Mouse (Mus musculus) liver, adult 2 months (tissue): ENCODE results near the gene Runx2. TPM values are rescaled to one million over a fixed set of nuclear protein-coding genes. Genes with fewer than 3 reads are reported as not detected.

ENCODE experiments used
- DNase-seq: peaks from one replicate; pipeline ENCODE4 v3.0.0-alpha.2; 2011; ENCODE audit warnings: low read depth, low spot score; ENCODE audit errors: extremely low read depth
- H3K27ac ChIP-seq: fragments of 200-500 bp; replicated peaks from 2 replicates; pipeline ENCODE4 v1.5.1; 2012; ENCODE audit warnings: low read depth, mild to moderate bottlenecking, control low read depth, inconsistent platforms, low read length; ENCODE audit not compliant: insufficient read depth
- H3K27me3 ChIP-seq: fragments of 200-500 bp; 2 replicates; pipeline ENCODE4 v1.6.1; 2012; ENCODE audit warnings: mild to moderate bottlenecking, moderate library complexity, low read length, inconsistent platforms; ENCODE audit not compliant: control insufficient read depth, insufficient read depth
- H3K36me3 ChIP-seq: fragments of 200-500 bp; 2 replicates; pipeline ENCODE4 v1.6.1; 2012; ENCODE audit warnings: low read length, inconsistent platforms; ENCODE audit not compliant: control insufficient read depth, insufficient read depth
- H3K4me1 ChIP-seq: fragments of 200-500 bp; 2 replicates; pipeline ENCODE4 v1.6.1; 2011; ENCODE audit warnings: low read length; ENCODE audit not compliant: control insufficient read depth, insufficient read depth
- H3K4me3 ChIP-seq: fragments of 200-500 bp; 2 replicates; pipeline ENCODE4 v1.5.1; 2011; ENCODE audit warnings: low read depth, mild to moderate bottlenecking, control low read depth, low read length, moderate library complexity; ENCODE audit not compliant: insufficient read depth
- H3K79me2 ChIP-seq: fragments of 200-500 bp; 2 replicates; pipeline ENCODE4 v1.6.1; 2012; ENCODE audit warnings: inconsistent platforms, mild to moderate bottlenecking, low read length, moderate library complexity; ENCODE audit not compliant: control insufficient read depth, insufficient read depth
- H3K9ac ChIP-seq: fragments of 200-500 bp; 2 replicates; pipeline ENCODE4 v1.6.1; 2012; ENCODE audit warnings: low read depth, mild to moderate bottlenecking, control low read depth, inconsistent platforms, low read length
- CTCF ChIP-seq: fragments of 200-500 bp; IDR thresholded peaks from 2 replicates; pipeline ENCODE4 v1.5.1; 2011; ENCODE audit warnings: low read depth, low read length, control low read depth
- POLR2A ChIP-seq: fragments of 200-500 bp; IDR thresholded peaks from 2 replicates; pipeline ENCODE4 v1.6.1; 2011; ENCODE audit warnings: low read length, control low read depth; ENCODE audit not compliant: insufficient read depth; ENCODE audit errors: extremely low read depth
- WGBS: fragments of 180-500 bp; shearing (Covaris S2); methylation state at CpG from one replicate; pipeline ENCODE4 v1.1.7; 2018; 5-methylcytosine and 5-hydroxymethylcytosine counted together
- polyA plus RNA-seq: library from polyadenylated mRNA; depleted of rRNA; stranded (reverse); fragments of >200 nt; gene quantifications from 2 replicates; pipeline ENCODE4 v1.2.3, GENCODE M21; 2012
- total RNA-seq: library from RNA; depleted of rRNA; stranded (reverse); fragments of >200 nt; gene quantifications from 2 replicates; pipeline ENCODE4 v1.2.3, GENCODE M21; 2014

Runx2 gene
- total and polyA plus RNA-seq, 2 experiments = 0.09 to 0.21 TPM

GRCm38 (mm10) chr17:44586196-44586595, 228.4 kb downstream of the Runx2 start:
- DNase-seq = no peak
- WGBS = 79% methylated on average over 3 of the region's 3 CpGs
- Histone ChIP-seq H3K27me3 (no peaks in the 10 kb centered on the region), H3K4me1 (no peaks in the 10 kb centered on the region), H3K36me3 (no peaks in the 10 kb centered on the region), H3K27ac (no peak overlapping the region), H3K79me2 (no peaks in the 10 kb centered on the region), H3K9ac (no peak overlapping the region), H3K4me3 (no peak overlapping the region)
- TF ChIP-seq CTCF = no peak
- TF ChIP-seq POLR2A = no peak

GRCm38 (mm10) chr17:44584781-44585180, 229.8 kb downstream of the Runx2 start:
- peak; percentile 2 for DNase-seq
- H3K4me3 ChIP-seq = no peak overlapping the region
- TF ChIP-seq CTCF (no peak), POLR2A (no peak)
- H3K4me1 ChIP-seq = no peaks in the 10 kb centered on the region
- H3K27me3 ChIP-seq = no peaks in the 10 kb centered on the region
- H3K79me2 ChIP-seq = no peaks in the 10 kb centered on the region
- H3K36me3 ChIP-seq = no peaks in the 10 kb centered on the region
- H3K9ac ChIP-seq = no peak overlapping the region
- no peak overlapping the region for H3K27ac ChIP-seq
- 60% methylated on average over 6 of the region's 6 CpGs for WGBS

GRCm38 (mm10) chr17:44577791-44578190, 236.8 kb downstream of the Runx2 start:
- Histone ChIP-seq H3K27ac (no peak overlapping the region), H3K4me3 (no peak overlapping the region), H3K4me1 (no peaks in the 10 kb centered on the region), H3K79me2 (no peaks in the 10 kb centered on the region), H3K36me3 (no peaks in the 10 kb centered on the region), H3K27me3 (no peaks in the 10 kb centered on the region), H3K9ac (no peak overlapping the region)
- DNase-seq = peak; percentile 2
- 50% methylated on average over 5 of the region's 5 CpGs for WGBS
- TF ChIP-seq POLR2A = no peak
- no peak for TF ChIP-seq CTCF

- TF ChIP-seq POLR2A (no peak), CTCF (no peak)
- Histone ChIP-seq H3K4me1 (no peaks in the 10 kb centered on the region), H3K27ac (no peak overlapping the region), H3K9ac (no peak overlapping the region), H3K4me3 (no peak overlapping the region), H3K36me3 (no peaks in the 10 kb centered on the region), H3K79me2 (no peaks in the 10 kb centered on the region), H3K27me3 (0 out of 2 replicates have a peak, but pooled peaks cover 2% of the 10 kb centered on the region)
- no peak for DNase-seq
- WGBS = 86% methylated on average over 5 of the region's 5 CpGs
Observed at GRCm38 (mm10) chr17:44570899-44571298, 243.7 kb downstream of the Runx2 start.

- Histone ChIP-seq H3K9ac (no peak overlapping the region), H3K36me3 (no peaks in the 10 kb centered on the region), H3K27me3 (0 out of 2 replicates have a peak, but pooled peaks cover 2% of the 10 kb centered on the region), H3K79me2 (no peaks in the 10 kb centered on the region), H3K4me3 (no peak overlapping the region), H3K27ac (no peak overlapping the region), H3K4me1 (no peaks in the 10 kb centered on the region)
- WGBS = 82% methylated on average over 8 of the region's 8 CpGs
- no peak for DNase-seq
- TF ChIP-seq CTCF (no peak), POLR2A (no peak)
Observed at GRCm38 (mm10) chr17:44569020-44569621, 245.5 kb downstream of the Runx2 start.

GRCm38 (mm10) chr17:44566992-44567391, 247.6 kb downstream of the Runx2 start:
- no peak for TF ChIP-seq POLR2A
- no peak for TF ChIP-seq CTCF

More at GRCm38 (mm10) chr17:44566992-44567391, 247.6 kb downstream of the Runx2 start:
- no peaks in the 10 kb centered on the region for H3K79me2 ChIP-seq
- no peak for DNase-seq
- H3K36me3 ChIP-seq = no peaks in the 10 kb centered on the region
- WGBS = 70% methylated on average over 5 of the region's 5 CpGs
- no peak overlapping the region for H3K27ac ChIP-seq
- 0 out of 2 replicates have a peak, but pooled peaks cover 2% of the 10 kb centered on the region for H3K27me3 ChIP-seq
- H3K4me1 ChIP-seq = no peaks in the 10 kb centered on the region
- no peak overlapping the region for H3K9ac ChIP-seq
- no peak overlapping the region for H3K4me3 ChIP-seq
